Mouse (Mus musculus): ENCODE results near the gene Ggta1. TPM values are rescaled to one million over a fixed set of nuclear protein-coding genes. Genes with fewer than 3 reads are reported as not detected.

Gene Ggta1
- polyA plus RNA-seq, 1 experiment from 2014 or later = 28.9 TPM

DNA sequence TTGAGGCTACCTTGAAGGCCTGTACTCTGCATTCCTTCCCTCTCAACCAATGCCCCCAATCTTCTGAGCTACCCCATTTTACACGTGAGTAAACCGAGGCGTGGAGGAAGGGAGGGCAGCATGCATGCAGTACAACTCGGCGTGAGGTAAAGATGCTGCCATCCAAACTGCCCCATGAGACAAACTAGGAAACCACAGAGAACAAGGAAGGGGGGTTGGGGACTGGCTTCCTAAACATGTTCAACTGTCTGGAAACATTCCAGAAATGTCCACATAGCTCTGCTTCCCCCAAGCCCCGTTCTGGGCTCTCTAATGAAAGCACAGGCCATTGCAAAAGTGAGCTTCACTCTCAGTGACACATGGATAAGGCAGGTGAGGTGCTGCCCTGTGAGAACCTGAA lies 21.6 kb downstream of the Ggta1 start:
- H3K9ac ChIP-seq (ENCODE audit: low read length) = no peak overlapping the region
- peaks cover 47% of the 10 kb centered on the region for H3K4me1 ChIP-seq (ENCODE audit: control insufficient read depth, insufficient read depth, low read length)
- peak overlapping the region; percentile 17; the same call in 1 of the 2 replicates for H3K27ac ChIP-seq (ENCODE audit: low read length)
- H3K36me3 ChIP-seq (ENCODE audit: control insufficient read depth, insufficient read depth, low read length) = no peaks in the 10 kb centered on the region
- no peak for ATAC-seq (ENCODE audit: insufficient read depth, low FRiP score)
- H3K9me3 ChIP-seq (replicated peaks; ENCODE audit: control insufficient read depth, low read length) = no peaks in the 10 kb centered on the region
- H3K4me2 ChIP-seq (ENCODE audit: low read depth, low read length) = no peak overlapping the region; the same call in 1 of the 2 replicates
- 72% methylated on average over 6 of the region's 6 CpGs for WGBS
- no peak overlapping the region for H3K4me3 ChIP-seq (replicated peaks; ENCODE audit: low read length)
- no peaks in the 10 kb centered on the region for H3K27me3 ChIP-seq (ENCODE audit: control insufficient read depth, insufficient read depth, low read length)

- 89% methylated on average over 3 of the region's 3 CpGs for WGBS
- Histone ChIP-seq H3K9ac (ENCODE audit: low read length) (no peak overlapping the region), H3K4me2 (ENCODE audit: low read depth, low read length) (no peak overlapping the region), H3K36me3 (ENCODE audit: control insufficient read depth, insufficient read depth, low read length) (no peaks in the 10 kb centered on the region), H3K9me3 (replicated peaks; ENCODE audit: control insufficient read depth, low read length) (no peaks in the 10 kb centered on the region), H3K27me3 (ENCODE audit: control insufficient read depth, insufficient read depth, low read length) (no peaks in the 10 kb centered on the region), H3K4me3 (replicated peaks; ENCODE audit: low read length) (no peak overlapping the region), H3K27ac (ENCODE audit: low read length) (peak overlapping the region; percentile 30; the same call in 1 of the 2 replicates), H3K4me1 (ENCODE audit: control insufficient read depth, insufficient read depth, low read length) (peaks cover 38% of the 10 kb centered on the region)
- no peak for ATAC-seq (ENCODE audit: insufficient read depth, low FRiP score)
Measured at GRCm38 (mm10) chr2:35440480-35440879, 22.6 kb downstream of the Ggta1 start.

DNA sequence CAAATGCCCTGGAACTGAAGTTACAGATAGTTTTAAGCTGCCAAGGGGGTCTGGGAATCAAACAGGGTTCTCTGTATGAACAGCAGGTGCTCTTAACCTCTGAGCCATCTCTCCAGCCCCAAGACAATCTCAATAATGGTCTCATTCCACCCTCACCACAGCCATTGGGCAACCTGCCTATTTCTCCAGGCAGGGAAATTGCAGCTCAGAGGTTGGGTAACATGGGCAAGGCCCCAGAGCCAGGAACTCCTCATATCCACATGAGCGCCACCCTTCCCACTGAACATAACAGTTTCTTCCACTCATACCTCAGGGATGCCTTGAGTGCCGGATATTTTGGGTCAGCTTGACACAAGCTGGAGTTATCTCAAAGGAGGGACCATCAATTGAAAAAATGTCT lies 25.2 kb downstream of the Ggta1 start:
- H3K4me1 ChIP-seq (ENCODE audit: control insufficient read depth, insufficient read depth, low read length) = peaks cover 40% of the 10 kb centered on the region
- H3K36me3 ChIP-seq (ENCODE audit: control insufficient read depth, insufficient read depth, low read length) = no peaks in the 10 kb centered on the region
- no peak overlapping the region for H3K9ac ChIP-seq (ENCODE audit: low read length)
- WGBS = 94% methylated on average over 2 of the region's 2 CpGs
- no peak overlapping the region for H3K4me3 ChIP-seq (replicated peaks; ENCODE audit: low read length)
- H3K9me3 ChIP-seq (replicated peaks; ENCODE audit: control insufficient read depth, low read length) = no peaks in the 10 kb centered on the region
- H3K4me2 ChIP-seq (ENCODE audit: low read depth, low read length) = no peak overlapping the region
- no peaks in the 10 kb centered on the region for H3K27me3 ChIP-seq (ENCODE audit: control insufficient read depth, insufficient read depth, low read length)
- ATAC-seq (ENCODE audit: insufficient read depth, low FRiP score) = no peak
- no peak overlapping the region for H3K27ac ChIP-seq (ENCODE audit: low read length)

- no peak overlapping the region for H3K4me3 ChIP-seq (replicated peaks; ENCODE audit: low read length)
- H3K27ac ChIP-seq (ENCODE audit: low read length) = peak overlapping the region; percentile 72; the same call in 1 of the 2 replicates
- no peak overlapping the region for H3K9ac ChIP-seq (ENCODE audit: low read length)
- ATAC-seq (ENCODE audit: insufficient read depth, low FRiP score) = no peak
- H3K36me3 ChIP-seq (ENCODE audit: control insufficient read depth, insufficient read depth, low read length) = no peaks in the 10 kb centered on the region
- H3K9me3 ChIP-seq (replicated peaks; ENCODE audit: control insufficient read depth, low read length) = no peaks in the 10 kb centered on the region
- H3K27me3 ChIP-seq (ENCODE audit: control insufficient read depth, insufficient read depth, low read length) = no peaks in the 10 kb centered on the region
- WGBS = 65% methylated on average over 6 of the region's 6 CpGs
- no peak overlapping the region for H3K4me2 ChIP-seq (ENCODE audit: low read depth, low read length)
- H3K4me1 ChIP-seq (ENCODE audit: control insufficient read depth, insufficient read depth, low read length) = peaks cover 45% of the 10 kb centered on the region
Measured at GRCm38 (mm10) chr2:35434576-35435123, 28.4 kb downstream of the Ggta1 start.

DNA sequence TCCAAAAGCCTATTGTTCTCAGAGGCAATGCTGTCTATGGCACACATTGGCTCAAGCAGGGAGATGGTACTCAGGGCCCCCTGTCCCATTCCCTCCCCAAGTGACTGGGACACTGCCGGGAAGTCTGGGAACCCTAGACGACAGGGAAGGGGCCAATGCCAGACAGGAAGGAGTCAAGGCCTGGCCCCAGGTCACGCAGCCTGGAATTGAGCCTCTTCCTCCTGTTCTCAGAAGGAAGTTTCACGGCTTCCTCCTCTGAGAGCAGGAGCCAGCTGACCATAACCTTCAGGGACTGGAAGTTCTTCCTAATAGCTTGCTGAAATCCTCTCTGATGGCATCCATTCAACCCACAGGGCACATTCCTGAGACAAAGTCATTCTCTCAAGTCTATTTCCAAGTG lies 29.6 kb downstream of the Ggta1 start:
- WGBS = 61% methylated on average over 4 of the region's 4 CpGs
- Histone ChIP-seq H3K9me3 (replicated peaks; ENCODE audit: control insufficient read depth, low read length) (no peaks in the 10 kb centered on the region), H3K36me3 (ENCODE audit: control insufficient read depth, insufficient read depth, low read length) (no peaks in the 10 kb centered on the region), H3K4me2 (ENCODE audit: low read depth, low read length) (no peak overlapping the region), H3K9ac (ENCODE audit: low read length) (no peak overlapping the region), H3K27me3 (ENCODE audit: control insufficient read depth, insufficient read depth, low read length) (no peaks in the 10 kb centered on the region), H3K4me3 (replicated peaks; ENCODE audit: low read length) (no peak overlapping the region), H3K27ac (ENCODE audit: low read length) (peak overlapping the region; percentile 90; the same call in 1 of the 2 replicates), H3K4me1 (ENCODE audit: control insufficient read depth, insufficient read depth, low read length) (peaks cover 45% of the 10 kb centered on the region)
- no peak for ATAC-seq (ENCODE audit: insufficient read depth, low FRiP score)

GRCm38 (mm10) chr2:35432472-35432871 lies 30.6 kb downstream of the Ggta1 start:
- peak overlapping the region; percentile 20 for H3K4me3 ChIP-seq (replicated peaks; ENCODE audit: low read length)
- ATAC-seq (ENCODE audit: insufficient read depth, low FRiP score) = peak; percentile 55; the same call in 1 of the 2 replicates
- H3K4me2 ChIP-seq (ENCODE audit: low read depth, low read length) = peak overlapping the region; percentile 43
- no peaks in the 10 kb centered on the region for H3K27me3 ChIP-seq (ENCODE audit: control insufficient read depth, insufficient read depth, low read length)
- H3K9me3 ChIP-seq (replicated peaks; ENCODE audit: control insufficient read depth, low read length) = no peaks in the 10 kb centered on the region
- WGBS = 20% methylated on average over 7 of the region's 7 CpGs
- peak overlapping the region; percentile 65 for H3K9ac ChIP-seq (ENCODE audit: low read length)
- H3K4me1 ChIP-seq (ENCODE audit: control insufficient read depth, insufficient read depth, low read length) = peaks cover 45% of the 10 kb centered on the region
- H3K27ac ChIP-seq (ENCODE audit: low read length) = peak overlapping the region; percentile 90
- H3K36me3 ChIP-seq (ENCODE audit: control insufficient read depth, insufficient read depth, low read length) = no peaks in the 10 kb centered on the region

- Histone ChIP-seq H3K4me3 (replicated peaks; ENCODE audit: low read length) (peak overlapping the region; percentile 20), H3K4me1 (ENCODE audit: control insufficient read depth, insufficient read depth, low read length) (peaks cover 45% of the 10 kb centered on the region), H3K27me3 (ENCODE audit: control insufficient read depth, insufficient read depth, low read length) (no peaks in the 10 kb centered on the region), H3K9ac (ENCODE audit: low read length) (peak overlapping the region; percentile 65), H3K27ac (ENCODE audit: low read length) (peak overlapping the region; percentile 90), H3K9me3 (replicated peaks; ENCODE audit: control insufficient read depth, low read length) (no peaks in the 10 kb centered on the region), H3K36me3 (ENCODE audit: control insufficient read depth, insufficient read depth, low read length) (no peaks in the 10 kb centered on the region), H3K4me2 (ENCODE audit: low read depth, low read length) (peak overlapping the region; percentile 43)
- peak; percentile 43; the same call in 1 of the 2 replicates for ATAC-seq (ENCODE audit: insufficient read depth, low FRiP score)
- 15% methylated on average over 7 of the region's 7 CpGs for WGBS
Measured at GRCm38 (mm10) chr2:35432011-35432410, 31.0 kb downstream of the Ggta1 start.

- Histone ChIP-seq H3K27ac (ENCODE audit: low read length) (no peak overlapping the region), H3K4me3 (replicated peaks; ENCODE audit: low read length) (no peak overlapping the region), H3K36me3 (ENCODE audit: control insufficient read depth, insufficient read depth, low read length) (no peaks in the 10 kb centered on the region), H3K4me1 (ENCODE audit: control insufficient read depth, insufficient read depth, low read length) (peaks cover 45% of the 10 kb centered on the region), H3K27me3 (ENCODE audit: control insufficient read depth, insufficient read depth, low read length) (no peaks in the 10 kb centered on the region), H3K4me2 (ENCODE audit: low read depth, low read length) (no peak overlapping the region), H3K9ac (ENCODE audit: low read length) (no peak overlapping the region), H3K9me3 (replicated peaks; ENCODE audit: control insufficient read depth, low read length) (no peaks in the 10 kb centered on the region)
- ATAC-seq (ENCODE audit: insufficient read depth, low FRiP score) = no peak
- WGBS = 77% methylated on average over 8 of the region's 8 CpGs
Measured at GRCm38 (mm10) chr2:35430806-35431205, 32.2 kb downstream of the Ggta1 start.

- Histone ChIP-seq H3K4me2 (ENCODE audit: low read depth, low read length) (no peak overlapping the region), H3K36me3 (ENCODE audit: control insufficient read depth, insufficient read depth, low read length) (no peaks in the 10 kb centered on the region)
Measured at GRCm38 (mm10) chr2:35428615-35429300, 34.3 kb downstream of the Ggta1 start.

More at GRCm38 (mm10) chr2:35428615-35429300, 34.3 kb downstream of the Ggta1 start:
- no peaks in the 10 kb centered on the region for H3K9me3 ChIP-seq (replicated peaks; ENCODE audit: control insufficient read depth, low read length)
- 78% methylated on average over 4 of the region's 4 CpGs for WGBS
- H3K9ac ChIP-seq (ENCODE audit: low read length) = no peak overlapping the region
- no peak overlapping the region for H3K4me3 ChIP-seq (replicated peaks; ENCODE audit: low read length)
- peaks cover 30% of the 10 kb centered on the region for H3K4me1 ChIP-seq (ENCODE audit: control insufficient read depth, insufficient read depth, low read length)
- no peaks in the 10 kb centered on the region for H3K27me3 ChIP-seq (ENCODE audit: control insufficient read depth, insufficient read depth, low read length)
- no peak for ATAC-seq (ENCODE audit: insufficient read depth, low FRiP score)
- H3K27ac ChIP-seq (ENCODE audit: low read length) = no peak overlapping the region
